Mouse (Mus musculus) CH12.LX (cell line): ENCODE results near the gene Med26. TPM values are rescaled to one million over a fixed set of nuclear protein-coding genes. Genes with fewer than 3 reads are reported as not detected.

Experiments used
- DNase-seq: peaks from one replicate; pipeline ENCODE4 v3.0.0-alpha.2; 2013; ENCODE audit errors: extremely low read depth
- H3K27ac ChIP-seq: 2 replicates; pipeline ENCODE4 v1.5.1; 2012; ENCODE audit warnings: low read depth, mild to moderate bottlenecking, control low read depth, moderate library complexity; ENCODE audit not compliant: insufficient read depth
- H3K27me3 ChIP-seq: replicated peaks from 2 replicates; pipeline ENCODE3; 2012; ENCODE audit warnings: inconsistent platforms
- H3K36me3 ChIP-seq, 2 experiments: replicated peaks in 1 of 2; 2 replicates each; pipeline versions ENCODE3 to v1.6.1; 2012; ENCODE audit warnings: inconsistent platforms in 1 of 2, low read length in 1 of 2, mild to moderate bottlenecking in 1 of 2, mixed read lengths in 1 of 2, moderate library complexity in 1 of 2; ENCODE audit not compliant: control insufficient read depth in 1 of 2, insufficient read depth in 1 of 2
- H3K4me1 ChIP-seq, 2 experiments: 2 replicates each; pipeline ENCODE4 v1.6.1; 2012; ENCODE audit warnings: inconsistent platforms in 1 of 2, moderate library complexity in 1 of 2; ENCODE audit not compliant: insufficient read depth in 2 of 2, control insufficient read depth in 1 of 2
- H3K4me2 ChIP-seq: 2 replicates; pipeline ENCODE4 v1.6.1; 2012; ENCODE audit warnings: low read depth, mild to moderate bottlenecking, control low read depth; ENCODE audit not compliant: poor library complexity, insufficient read depth, severe bottlenecking
- H3K4me3 ChIP-seq, 3 experiments: fragments of 150-350 bp in 1 of 3; sonication (generic) in 1 of 3; replicated peaks in 1 of 3; 2 replicates each; pipeline versions ENCODE3 to v1.5.1; 2011 to 2012; ENCODE audit warnings: low read depth in 2 of 3, low read length in 2 of 3, mild to moderate bottlenecking in 2 of 3, moderate library complexity in 2 of 3, control low read depth in 1 of 3, improper control_type of control experiment in 1 of 3, inconsistent platforms in 1 of 3, mixed read lengths in 1 of 3; ENCODE audit not compliant: poor library complexity in 1 of 3
- H3K79me2 ChIP-seq: replicated peaks from 2 replicates; pipeline ENCODE4 v1.6.1; 2012; ENCODE audit warnings: mild to moderate bottlenecking, moderate library complexity; ENCODE audit not compliant: control insufficient read depth, poor library complexity, insufficient read depth, severe bottlenecking; ENCODE audit errors: extremely low read depth
- H3K9ac ChIP-seq: 2 replicates; pipeline ENCODE4 v1.6.1; 2012; ENCODE audit warnings: low read depth, mild to moderate bottlenecking, control low read depth, moderate library complexity; ENCODE audit not compliant: insufficient read depth
- H3K9me3 ChIP-seq: replicated peaks from 2 replicates; pipeline ENCODE3; 2012; ENCODE audit warnings: low read length, inconsistent platforms, mixed read lengths
- BHLHE40 ChIP-seq: IDR thresholded peaks from 2 replicates; pipeline ENCODE4 v1.6.1; 2011; ENCODE audit warnings: mild to moderate bottlenecking, low read depth, low read length, improper control_type of control experiment
- CHD1 ChIP-seq: IDR thresholded peaks from 2 replicates; pipeline ENCODE4 v1.6.1; 2012; ENCODE audit warnings: low read depth, low read length, improper control_type of control experiment, inconsistent platforms
- CTCF ChIP-seq, 2 experiments: IDR thresholded peaks in 1 of 2; conservative IDR thresholded peaks in 1 of 2; 2 replicates each; pipeline ENCODE4 v1.5.1; 2011 to 2012; ENCODE audit warnings: low read depth in 2 of 2, low read length in 2 of 2, improper control_type of control experiment in 1 of 2, inconsistent platforms in 1 of 2, mild to moderate bottlenecking in 1 of 2, moderate library complexity in 1 of 2
- E2F4 ChIP-seq: IDR thresholded peaks from 2 replicates; pipeline ENCODE4 v1.6.1; 2011; ENCODE audit warnings: low read depth, low read length, improper control_type of control experiment; ENCODE audit not compliant: insufficient replicate concordance
- EP300 ChIP-seq: IDR thresholded peaks from 2 replicates; pipeline ENCODE4 v1.6.1; 2011; ENCODE audit warnings: low read length, improper control_type of control experiment
- GABPA ChIP-seq: IDR thresholded peaks from 2 replicates; pipeline ENCODE4 v1.6.1; 2012; ENCODE audit warnings: low read depth, low read length, improper control_type of control experiment, inconsistent platforms; ENCODE audit not compliant: insufficient replicate concordance
- HCFC1 ChIP-seq: IDR thresholded peaks from 2 replicates; pipeline ENCODE4 v1.6.1; 2012; ENCODE audit warnings: low read depth, mild to moderate bottlenecking, inconsistent platforms, low read length, improper control_type of control experiment
- IRF4 ChIP-seq: IDR thresholded peaks from 2 replicates; pipeline ENCODE4 v1.6.1; 2014; ENCODE audit warnings: low read depth, mild to moderate bottlenecking, inconsistent platforms, low read length, improper control_type of control experiment
- MAFK ChIP-seq: IDR thresholded peaks from 2 replicates; pipeline ENCODE4 v1.6.1; 2011; ENCODE audit warnings: low read length, improper control_type of control experiment; ENCODE audit not compliant: insufficient replicate concordance
- MAX ChIP-seq: IDR thresholded peaks from 2 replicates; pipeline ENCODE4 v1.6.1; 2011; ENCODE audit warnings: low read length, improper control_type of control experiment
- MAZ ChIP-seq: IDR thresholded peaks from 2 replicates; pipeline ENCODE4 v1.6.1; 2012; ENCODE audit warnings: low read depth, mild to moderate bottlenecking, inconsistent platforms, low read length, improper control_type of control experiment, moderate library complexity
- MXI1 ChIP-seq: IDR thresholded peaks from 2 replicates; pipeline ENCODE4 v1.6.1; 2011; ENCODE audit warnings: mild to moderate bottlenecking, low read depth, low read length, improper control_type of control experiment
- MYC ChIP-seq: IDR thresholded peaks from 2 replicates; pipeline ENCODE4 v1.6.1; 2011; ENCODE audit warnings: low read depth, mild to moderate bottlenecking, improper control_type of control experiment, low read length
- NELFE ChIP-seq: IDR thresholded peaks from 2 replicates; pipeline ENCODE4 v1.6.1; 2011; ENCODE audit warnings: low read depth, low read length, improper control_type of control experiment
- PAX5 ChIP-seq: IDR thresholded peaks from 2 replicates; pipeline ENCODE4 v1.6.1; 2012; ENCODE audit warnings: low read length, inconsistent platforms, mixed read lengths
- POLR2A ChIP-seq: IDR thresholded peaks from 2 replicates; pipeline ENCODE4 v1.6.1; 2011; ENCODE audit warnings: low read depth, mild to moderate bottlenecking, improper control_type of control experiment, low read length
- TBP ChIP-seq: conservative IDR thresholded peaks from 2 replicates; pipeline ENCODE4 v1.6.1; 2011; ENCODE audit warnings: low read depth, low read length, improper control_type of control experiment
- UBTF ChIP-seq: IDR thresholded peaks from 2 replicates; pipeline ENCODE4 v1.6.1; 2012; ENCODE audit warnings: low read depth, mild to moderate bottlenecking, inconsistent platforms, low read length, improper control_type of control experiment, moderate library complexity
- USF1 ChIP-seq: IDR thresholded peaks from 2 replicates; pipeline ENCODE4 v1.6.1; 2014; ENCODE audit warnings: low read depth, mild to moderate bottlenecking, inconsistent platforms, low read length, improper control_type of control experiment
- USF2 ChIP-seq: conservative IDR thresholded peaks from 2 replicates; pipeline ENCODE4 v1.6.1; 2011; ENCODE audit warnings: low read depth, low read length, improper control_type of control experiment
- ZMIZ1 ChIP-seq: IDR thresholded peaks from 2 replicates; pipeline ENCODE4 v1.6.1; 2012; ENCODE audit warnings: low read depth, mild to moderate bottlenecking, inconsistent platforms, low read length, improper control_type of control experiment
- ZNF384 ChIP-seq: IDR thresholded peaks from 2 replicates; pipeline ENCODE4 v1.6.1; 2012; ENCODE audit warnings: low read depth, low read length, improper control_type of control experiment, inconsistent platforms
- dilution Hi-C: fragments of 300-500 bp; cut with MboI; formaldehyde crosslinking; loops from 2 replicates; pipeline ENCODE4 v1.14.3; 2020; ENCODE audit warnings: low sequenced_read_pairs; ENCODE audit not compliant: extremely low pct_unique_long_range_greater_than_20kb, extremely low pct_ligation_motif_present
- in situ Hi-C: fragments of 300-500 bp; cut with MboI; formaldehyde crosslinking; loops from 3 replicates; pipeline ENCODE4 v1.14.3; 2019; ENCODE audit warnings: low sequenced_read_pairs, low pct_ligation_motif_present, low pct_unique_long_range_greater_than_20kb, mixed read lengths
- polyA plus RNA-seq: library from polyadenylated mRNA; unstranded; fragments of >175 nt; gene quantifications from 2 replicates; pipeline ENCODE4 v1.2.1, GENCODE M21; 2012; ENCODE audit warnings: low read depth; ENCODE audit not compliant: insufficient read length
- total RNA-seq, 2 experiments: library from RNA; depleted of rRNA; stranded (reverse); fragments of 300-350 nt in 1 of 2; fragments of >200 nt in 1 of 2; gene quantifications; 2 replicates each; pipeline ENCODE4 v1.2.3; 2012 to 2014

Gene Med26
- total and polyA plus RNA-seq, 3 experiments: 8.7 to 12.9 (median 9.7) TPM

GRCm38 (mm10) chr8:72579374-72579773, 31.3 kb upstream of the Med26 start:
- peaks cover 4 to 9% of the 10 kb centered on the region in 2 experiments for H3K36me3 ChIP-seq
- no peaks in the 10 kb centered on the region for H3K27me3 ChIP-seq
- in situ Hi-C loops: no loop called here
- dilution Hi-C loops: no loop called here
- H3K4me3 ChIP-seq: no peak overlapping the region
- peaks cover 15 to 37% of the 10 kb centered on the region in 2 experiments for H3K4me1 ChIP-seq
- no peak for TF ChIP-seq MAX
- TF ChIP-seq USF2: no peak
- no peak for TF ChIP-seq ZNF384
- TF ChIP-seq MYC: no peak
- no peak for TF ChIP-seq GABPA
- peaks cover 3% of the 10 kb centered on the region for H3K9me3 ChIP-seq
- no peak overlapping the region for H3K9ac ChIP-seq
- no peaks in the 10 kb centered on the region for H3K79me2 ChIP-seq
- no peak overlapping the region for H3K27ac ChIP-seq
- H3K4me2 ChIP-seq: no peak overlapping the region
- DNase-seq: no peak

- H3K9me3 ChIP-seq: peaks cover 3% of the 10 kb centered on the region
- no peak overlapping the region for H3K27ac ChIP-seq
- no peaks in the 10 kb centered on the region for H3K27me3 ChIP-seq
- dilution Hi-C loops: no loop called here
- DNase-seq: no peak
- no peak for TF ChIP-seq IRF4
- no peak for TF ChIP-seq MAZ
- TF ChIP-seq E2F4: no peak
- TF ChIP-seq PAX5: no peak
- TF ChIP-seq NELFE: no peak
- no peak for TF ChIP-seq ZMIZ1
- no peak for TF ChIP-seq USF1
- TF ChIP-seq CHD1: no peak
- TF ChIP-seq EP300: no peak
- TF ChIP-seq HCFC1: no peak
- TF ChIP-seq, all 38 proteins: peak for 0
- peaks cover 4 to 9% of the 10 kb centered on the region in 2 experiments for H3K36me3 ChIP-seq
- H3K4me1 ChIP-seq: peaks cover 8 to 23% of the 10 kb centered on the region in 2 experiments
- H3K79me2 ChIP-seq: no peaks in the 10 kb centered on the region
- H3K9ac ChIP-seq: no peak overlapping the region
- in situ Hi-C loops: no loop called here
- no peak overlapping the region for H3K4me3 ChIP-seq
- no peak overlapping the region for H3K4me2 ChIP-seq
These were observed 29.9 kb upstream of the Med26 start for GRCm38 (mm10) chr8:72577941-72578340.

DNA sequence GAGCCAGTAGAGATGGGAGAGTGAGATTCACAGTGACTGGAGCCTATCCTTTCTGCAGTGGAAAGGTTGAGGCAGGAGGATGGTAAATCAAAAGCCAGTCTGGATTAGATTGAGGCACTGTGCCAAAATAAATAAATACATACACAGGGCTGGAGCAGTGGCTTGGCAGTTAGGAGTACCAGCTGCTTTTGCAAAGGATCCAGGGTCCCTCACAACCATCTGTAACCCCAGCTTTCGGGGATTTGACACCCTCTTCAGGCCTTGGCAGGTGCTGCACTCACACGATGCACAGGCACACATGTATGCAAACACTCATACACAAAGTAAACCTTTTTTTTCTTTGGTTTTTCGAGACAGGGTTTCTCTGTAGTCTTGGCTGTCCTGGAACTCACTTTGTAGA, 29.2 kb upstream of the Med26 start:
- H3K9ac ChIP-seq: no peak overlapping the region
- in situ Hi-C loops: no loop called here
- H3K36me3 ChIP-seq: peaks cover 4 to 9% of the 10 kb centered on the region in 2 experiments
- no peak overlapping the region for H3K4me2 ChIP-seq
- H3K4me3 ChIP-seq: no peak overlapping the region
- no peaks in the 10 kb centered on the region for H3K27me3 ChIP-seq
- H3K79me2 ChIP-seq: no peaks in the 10 kb centered on the region
- dilution Hi-C loops: no loop called here
- DNase-seq: no peak
- no peak for TF ChIP-seq MAFK
- TF ChIP-seq TBP: no peak
- TF ChIP-seq UBTF: no peak
- no peak for TF ChIP-seq CHD1
- no peak for TF ChIP-seq USF1
- no peak for TF ChIP-seq CTCF (conservative IDR thresholded peaks at IDR 0.05 in 1 of 2, IDR thresholded peaks at IDR 0.05 in 1 of 2; ENCODE audit: low read depth in 2 of 2, low read length in 2 of 2)
- TF ChIP-seq GABPA: no peak
- TF ChIP-seq MAZ: no peak
- no peak for TF ChIP-seq POLR2A
- no peak for TF ChIP-seq MYC
- TF ChIP-seq E2F4: no peak
- no peak for TF ChIP-seq BHLHE40
- TF ChIP-seq ZNF384: no peak
- TF ChIP-seq EP300: no peak
- TF ChIP-seq MXI1: no peak
- no peak for TF ChIP-seq HCFC1
- TF ChIP-seq, all 38 proteins: peak for 0
- H3K27ac ChIP-seq: no peak overlapping the region
- H3K9me3 ChIP-seq: peaks cover 3% of the 10 kb centered on the region
- peaks cover 4 to 20% of the 10 kb centered on the region in 2 experiments for H3K4me1 ChIP-seq
